Mouse (Mus musculus) adrenal gland, postnatal 0 days (tissue): Measurements from ENCODE around the gene Gm438. TPM values are rescaled to one million over a fixed set of nuclear protein-coding genes. Genes with fewer than 3 reads are reported as not detected.

Experiments
- polyA plus RNA-seq: library from polyadenylated mRNA; unstranded; fragments of >200 nt; fragmentation: Nextera tagmentation; extraction: Ambion mirVana; gene quantifications from 2 replicates; pipeline ENCODE4 v1.2.1, GENCODE M21; 2015

The Gm438 gene
- polyA plus RNA-seq: not detected in 2 replicates

GRCm38 (mm10) chr4:144786483-144786882 is at the start of gene Gm438:
Gene Gm438 (minus strand): TSS chr4:144786583.

Other genes starting within 250 kb of the Gm438 start
- gene Gm13124, start 221.4 kb downstream of the Gm438 start, polyA plus RNA-seq: not detected in 2 replicates
- gene Aadacl4, start 172.9 kb downstream of the Gm438 start, polyA plus RNA-seq: not detected in 2 replicates
- gene Gm436, start 100.2 kb downstream of the Gm438 start, polyA plus RNA-seq: not detected in 2 replicates
- gene Gm13178, start 65.2 kb downstream of the Gm438 start, polyA plus RNA-seq: not detected in 2 replicates
- 111 and 136 TPM in 2 replicates for gene Dhrs3, start 106.2 kb upstream of the Gm438 start, polyA plus RNA-seq